Mouse (Mus musculus) spleen, adult 2 months (tissue): Measurements from ENCODE around the gene Tmem189. TPM values are rescaled to one million over a fixed set of nuclear protein-coding genes. Genes with fewer than 3 reads are reported as not detected.
"Not testable (repeated sequence)": the region's sequence is repeated elsewhere in the genome, so short reads cannot be mapped to it uniquely, and the experiment has no call there.

Source experiments
- DNase-seq, 2 experiments: peaks; one replicate each; pipeline versions ENCODE4 v3.0.0 to v3.0.0-alpha.2; 2012 to 2021; ENCODE audit warnings: low spot score in 2 of 2, low read depth in 1 of 2
- H3K27ac ChIP-seq: fragments of 200-500 bp; 2 replicates; pipeline ENCODE4 v1.5.1; 2012; ENCODE audit warnings: low read length, inconsistent platforms; ENCODE audit not compliant: insufficient read depth
- H3K27me3 ChIP-seq: fragments of 200-500 bp; 2 replicates; pipeline ENCODE4 v1.6.1; 2012; ENCODE audit warnings: mild to moderate bottlenecking, moderate library complexity, low read length, inconsistent platforms; ENCODE audit not compliant: control insufficient read depth, insufficient read depth
- H3K36me3 ChIP-seq: fragments of 200-500 bp; 2 replicates; pipeline ENCODE4 v1.6.1; 2012; ENCODE audit warnings: mild to moderate bottlenecking, low read length, inconsistent platforms; ENCODE audit not compliant: control insufficient read depth, insufficient read depth
- H3K4me1 ChIP-seq: fragments of 200-500 bp; 2 replicates; pipeline ENCODE4 v1.6.1; 2011; ENCODE audit warnings: inconsistent platforms; ENCODE audit not compliant: control insufficient read depth, insufficient read depth, insufficient read length
- H3K4me3 ChIP-seq: fragments of 200-500 bp; 2 replicates; pipeline ENCODE4 v1.5.1; 2011; ENCODE audit warnings: mild to moderate bottlenecking, inconsistent platforms; ENCODE audit not compliant: insufficient read depth, insufficient read length; ENCODE audit errors: extremely low read depth
- CTCF ChIP-seq: fragments of 200-500 bp; IDR thresholded peaks from 2 replicates; pipeline ENCODE4 v1.5.1; 2011; ENCODE audit warnings: mild to moderate bottlenecking, inconsistent platforms; ENCODE audit not compliant: insufficient read depth, insufficient read length, insufficient replicate concordance; ENCODE audit errors: extremely low read depth
- POLR2A ChIP-seq: fragments of 200-500 bp; IDR thresholded peaks from 2 replicates; pipeline ENCODE4 v1.6.1; 2011; ENCODE audit warnings: low read depth, low read length, inconsistent platforms
- WGBS: fragments of 180-500 bp; shearing (Covaris S2); methylation state at CpG from one replicate; pipeline ENCODE4 v1.1.7; 2018; 5-methylcytosine and 5-hydroxymethylcytosine counted together
- polyA plus RNA-seq: library from polyadenylated mRNA; depleted of rRNA; stranded (reverse); fragments of >200 nt; gene quantifications from 2 replicates; pipeline ENCODE4 v1.2.3, GENCODE M21; 2012

Tmem189 gene
- polyA plus RNA-seq, 1 experiment: 90.7 TPM

GRCm38 (mm10) chr2:167656629-167657478 lies 32.8 kb downstream of the Tmem189 start:
- DNase-seq: peak; percentile 79 to 88

GRCm38 (mm10) chr2:167654911-167655600 lies 34.6 kb downstream of the Tmem189 start:
- no peak for DNase-seq
- H3K36me3 ChIP-seq: peaks cover 24% of the 10 kb centered on the region
- 88% methylated on average over 10 of the region's 10 CpGs for WGBS
- no peak overlapping the region for H3K27ac ChIP-seq
- H3K27me3 ChIP-seq: no peaks in the 10 kb centered on the region
- no peak overlapping the region for H3K4me3 ChIP-seq
- H3K4me1 ChIP-seq: peaks cover 40% of the 10 kb centered on the region; the same call in 1 of the 2 replicates
- TF ChIP-seq CTCF: no peak
- no peak for TF ChIP-seq POLR2A

More at GRCm38 (mm10) chr2:167656629-167657478, 32.8 kb downstream of the Tmem189 start:
- peaks cover 21% of the 10 kb centered on the region for H3K36me3 ChIP-seq
- TF ChIP-seq CTCF (no peak), POLR2A (peak; percentile 68)
- peaks cover 42% of the 10 kb centered on the region; the same call in 1 of the 2 replicates for H3K4me1 ChIP-seq
- peak overlapping the region; percentile 51 for H3K4me3 ChIP-seq
- H3K27ac ChIP-seq: peak overlapping the region; percentile 96
- WGBS: 10% methylated on average over 16 of the region's 16 CpGs
- no peaks in the 10 kb centered on the region for H3K27me3 ChIP-seq

GRCm38 (mm10) chr2:167652694-167653093 lies 36.9 kb downstream of the Tmem189 start:
- 91% methylated on average over 7 of the region's 7 CpGs for WGBS
- Histone ChIP-seq H3K36me3 (peaks cover 24% of the 10 kb centered on the region), H3K27me3 (no peaks in the 10 kb centered on the region), H3K4me1 (peaks cover 30% of the 10 kb centered on the region; the same call in 1 of the 2 replicates), H3K27ac (no peak overlapping the region), H3K4me3 (no peak overlapping the region)
- TF ChIP-seq CTCF (no peak), POLR2A (no peak)
- DNase-seq: no peak

GRCm38 (mm10) chr2:167651622-167652021 lies 38.0 kb downstream of the Tmem189 start:
- Histone ChIP-seq H3K36me3 (peaks cover 24% of the 10 kb centered on the region), H3K4me1 (peaks cover 21% of the 10 kb centered on the region; the same call in 1 of the 2 replicates), H3K4me3 (no peak overlapping the region), H3K27ac (no peak overlapping the region), H3K27me3 (no peaks in the 10 kb centered on the region)
- WGBS: 96% methylated on average over 9 of the region's 9 CpGs
- TF ChIP-seq POLR2A (no peak), CTCF (no peak)
- no peak for DNase-seq

DNA sequence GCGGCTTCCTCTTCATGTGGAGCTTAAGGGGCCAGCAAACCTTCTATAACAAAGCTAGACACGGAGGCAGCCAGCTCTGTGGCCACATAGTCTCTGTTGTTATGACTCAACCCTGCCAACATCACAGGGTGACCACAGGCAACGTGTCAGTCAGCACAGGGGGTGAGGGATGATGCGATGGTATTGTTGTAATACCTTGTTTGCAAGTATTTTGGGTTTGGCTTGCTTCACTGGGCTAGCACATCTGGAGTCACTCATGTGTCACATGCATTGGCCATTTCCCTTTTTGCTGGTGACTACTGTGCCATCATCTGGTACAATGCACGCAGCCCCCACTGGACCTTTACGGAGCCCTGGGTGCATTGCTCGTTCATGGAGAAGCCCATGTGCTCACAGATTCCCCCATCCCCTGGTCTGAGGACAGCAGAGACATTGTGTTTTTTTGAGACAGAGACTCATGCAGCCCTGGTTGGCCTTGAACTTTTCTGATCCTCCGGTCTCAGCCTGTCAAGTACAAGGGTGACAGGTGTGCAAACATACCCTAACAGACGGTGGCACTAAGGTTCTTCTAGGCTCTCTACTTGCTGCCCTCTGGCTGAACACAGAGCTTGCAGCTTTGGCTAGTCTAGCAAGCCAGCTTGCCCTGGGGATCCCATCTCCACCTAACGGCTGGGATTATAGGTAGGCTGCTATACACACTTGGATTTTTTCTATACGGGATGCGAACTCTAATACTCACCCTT lies 40.2 kb downstream of the Tmem189 start:
- Histone ChIP-seq H3K27ac (peak overlapping the region; percentile 20; the same call in 1 of the 2 replicates), H3K4me3 (no peak overlapping the region), H3K4me1 (peaks cover 16% of the 10 kb centered on the region; the same call in 1 of the 2 replicates), H3K27me3 (no peaks in the 10 kb centered on the region), H3K36me3 (peaks cover 33% of the 10 kb centered on the region)
- TF ChIP-seq POLR2A (no peak), CTCF (no peak)
- WGBS: 53% methylated on average over 12 of the region's 12 CpGs
- DNase-seq: no peak

DNA sequence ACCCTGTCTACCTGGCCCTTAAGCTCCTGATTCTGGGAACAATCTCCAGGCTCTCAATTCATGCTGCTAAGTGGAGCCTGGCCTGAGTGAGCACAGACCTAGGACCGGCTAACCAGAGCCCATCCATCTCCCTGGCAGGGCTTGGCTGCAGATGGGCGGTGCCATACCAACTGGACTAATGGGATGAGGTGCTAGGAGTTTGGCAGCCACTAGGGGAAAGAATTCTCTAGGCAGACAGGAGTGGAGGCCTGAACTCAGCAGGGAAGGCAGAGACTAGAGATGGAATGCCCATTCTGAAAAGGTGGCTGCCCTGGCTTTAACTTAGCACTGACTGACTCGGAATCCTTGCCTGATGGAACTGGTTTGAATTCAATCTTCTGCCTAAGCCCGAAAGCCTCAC lies 43.2 kb downstream of the Tmem189 start:
- Histone ChIP-seq H3K4me1 (peaks cover 16% of the 10 kb centered on the region; the same call in 1 of the 2 replicates), H3K36me3 (peaks cover 20% of the 10 kb centered on the region), H3K27ac (no peak overlapping the region), H3K4me3 (no peak overlapping the region), H3K27me3 (no peaks in the 10 kb centered on the region)
- no peak for TF ChIP-seq CTCF
- TF ChIP-seq POLR2A: no peak
- 96% methylated on average over 4 of the region's 4 CpGs for WGBS
- DNase-seq: no peak

GRCm38 (mm10) chr2:167643356-167644052 lies 46.1 kb downstream of the Tmem189 start:
- H3K4me3 ChIP-seq, H3K27ac ChIP-seq, H3K27me3 ChIP-seq, DNase-seq, H3K4me1 ChIP-seq: not testable (repeated sequence)
- 90% methylated on average over 13 of the region's 13 CpGs for WGBS
- peaks cover 18% of the 10 kb centered on the region for H3K36me3 ChIP-seq
